Mouse (Mus musculus): ENCODE measurements around the gene Olfr64. TPM values are rescaled to one million over a fixed set of nuclear protein-coding genes. Genes with fewer than 3 reads are reported as not detected.

Olfr64 gene
- polyA plus RNA-seq, 1 experiment from 2014 or later, result not detected

DNA sequence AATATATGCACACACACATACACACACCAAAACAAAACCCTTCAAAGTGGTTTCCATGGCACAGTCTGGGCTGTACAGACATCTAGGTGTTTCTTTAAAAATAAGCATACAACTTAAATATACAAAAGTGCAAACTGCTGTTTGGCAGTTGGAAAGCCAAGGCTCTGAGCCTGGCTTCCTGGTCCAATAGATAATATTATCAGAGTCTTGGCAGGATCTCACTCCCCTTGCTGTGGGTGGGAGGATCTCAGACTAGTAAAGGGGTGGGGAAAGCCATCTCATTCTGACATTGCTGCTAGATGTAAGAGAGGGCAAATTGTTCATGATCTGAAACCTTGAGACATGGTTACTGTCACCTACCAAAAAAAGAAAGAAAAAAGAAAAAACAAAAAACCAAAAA, 23.6 kb downstream of the Olfr64 start:
- H3K4me3 ChIP-seq, result no peak overlapping the region
- no peak overlapping the region for H3K4me2 ChIP-seq
- no peak overlapping the region for H3K27ac ChIP-seq
- H3K4me1 ChIP-seq (replicated peaks), result peaks cover 3% of the 10 kb centered on the region; the same call in 1 of the 2 replicates
- H3K9ac ChIP-seq, result no peak overlapping the region
- H3K9me3 ChIP-seq (replicated peaks), result no peaks in the 10 kb centered on the region
- H3K36me3 ChIP-seq, result no peaks in the 10 kb centered on the region
- no peaks in the 10 kb centered on the region for H3K27me3 ChIP-seq
- ATAC-seq (replicated peaks; ENCODE audit: insufficient number of reproducible peaks, insufficient read depth, low FRiP score, low read depth), result 0 out of 2 replicates have a peak, but pooled peaks have one; percentile 50

DNA sequence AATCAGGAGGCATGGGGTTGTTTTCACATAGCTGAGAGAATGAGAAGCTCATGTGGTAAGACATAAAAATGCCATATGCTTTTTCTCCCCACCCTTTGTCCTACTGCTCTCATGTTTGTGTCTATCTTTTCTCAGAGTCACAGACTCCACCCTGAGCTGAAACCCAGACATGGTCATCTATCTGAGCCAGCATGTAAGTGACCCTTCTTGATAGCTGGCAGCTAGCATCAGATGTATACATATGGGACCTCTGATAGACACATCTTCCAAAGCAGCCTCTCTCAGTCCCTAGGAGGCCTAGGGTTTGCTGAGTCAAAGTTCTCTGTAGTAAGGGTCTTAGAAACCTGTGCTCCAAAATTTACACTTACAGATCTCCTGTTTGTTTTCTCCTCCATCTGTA, 28.6 kb downstream of the Olfr64 start:
- H3K4me2 ChIP-seq, result no peak overlapping the region
- no peak overlapping the region for H3K9ac ChIP-seq
- H3K36me3 ChIP-seq, result no peaks in the 10 kb centered on the region
- H3K4me1 ChIP-seq (replicated peaks), result peaks cover 3% of the 10 kb centered on the region; the same call in 1 of the 2 replicates
- ATAC-seq (replicated peaks; ENCODE audit: insufficient number of reproducible peaks, insufficient read depth, low FRiP score, low read depth), result no peak
- H3K9me3 ChIP-seq (replicated peaks), result no peaks in the 10 kb centered on the region
- H3K27me3 ChIP-seq, result no peaks in the 10 kb centered on the region
- H3K4me3 ChIP-seq, result no peak overlapping the region
- no peak overlapping the region for H3K27ac ChIP-seq

- Histone ChIP-seq H3K9ac (no peak overlapping the region), H3K27me3 (no peaks in the 10 kb centered on the region), H3K36me3 (no peaks in the 10 kb centered on the region), H3K4me3 (no peak overlapping the region), H3K9me3 (replicated peaks) (no peaks in the 10 kb centered on the region), H3K27ac (no peak overlapping the region), H3K4me2 (no peak overlapping the region), H3K4me1 (replicated peaks) (no peaks in the 10 kb centered on the region)
- WGBS, result 80% methylated on average over 3 of the region's 3 CpGs
- ATAC-seq (replicated peaks; ENCODE audit: insufficient number of reproducible peaks, insufficient read depth, low FRiP score, low read depth), result no peak
Measured at GRCm38 (mm10) chr7:103861531-103861930, 32.8 kb downstream of the Olfr64 start.

DNA sequence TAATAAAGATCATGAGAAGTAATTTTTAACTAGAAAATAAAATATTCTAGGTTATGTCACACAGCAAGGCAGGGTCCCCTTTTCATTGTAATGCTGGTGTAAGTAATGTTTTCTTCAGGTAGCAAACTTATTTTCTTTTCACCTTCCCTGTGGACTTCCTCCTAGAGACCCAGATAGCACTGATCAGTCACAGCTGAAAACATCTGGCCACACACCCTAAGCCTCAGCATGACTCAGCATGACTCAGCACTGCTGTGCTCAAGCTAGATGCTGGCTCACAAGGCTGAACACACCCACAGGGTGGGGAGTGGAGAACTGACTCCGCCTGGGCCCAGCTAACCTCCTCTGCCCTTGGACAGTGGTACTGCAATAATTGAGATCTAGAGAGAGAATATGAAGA, 33.4 kb downstream of the Olfr64 start:
- H3K27me3 ChIP-seq, result no peaks in the 10 kb centered on the region
- no peaks in the 10 kb centered on the region for H3K36me3 ChIP-seq
- H3K4me3 ChIP-seq, result no peak overlapping the region
- no peaks in the 10 kb centered on the region for H3K9me3 ChIP-seq (replicated peaks)
- 31% methylated on average over 1 of the region's 1 CpGs for WGBS
- H3K4me2 ChIP-seq, result no peak overlapping the region
- H3K4me1 ChIP-seq (replicated peaks), result no peaks in the 10 kb centered on the region
- H3K9ac ChIP-seq, result no peak overlapping the region
- H3K27ac ChIP-seq, result no peak overlapping the region
- ATAC-seq (replicated peaks; ENCODE audit: insufficient number of reproducible peaks, insufficient read depth, low FRiP score, low read depth), result peak; percentile 84; the same call in 1 of the 2 replicates

DNA sequence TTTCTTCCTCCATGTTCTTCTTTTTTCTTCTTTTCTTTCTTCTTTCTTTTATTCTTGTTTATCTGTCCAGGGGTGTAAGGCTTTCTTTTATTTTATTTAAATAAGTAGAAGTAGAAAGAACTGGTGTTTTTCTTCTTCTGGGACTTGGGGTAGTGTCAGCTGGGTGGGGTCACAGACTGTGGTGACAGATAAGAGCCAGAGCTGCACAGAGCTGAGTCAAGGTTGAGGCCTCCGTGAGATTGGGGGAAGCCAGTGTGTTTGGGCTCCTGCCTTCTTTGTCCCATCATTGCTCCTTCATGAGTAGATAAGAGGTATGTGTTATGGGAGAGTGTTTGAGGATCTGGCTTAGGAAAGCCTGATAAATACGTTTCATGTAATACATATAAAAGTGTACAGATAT, 35.2 kb downstream of the Olfr64 start:
- Histone ChIP-seq H3K4me1 (replicated peaks) (no peaks in the 10 kb centered on the region), H3K4me3 (no peak overlapping the region), H3K27me3 (no peaks in the 10 kb centered on the region), H3K4me2 (no peak overlapping the region), H3K27ac (no peak overlapping the region), H3K9ac (no peak overlapping the region), H3K36me3 (no peaks in the 10 kb centered on the region), H3K9me3 (replicated peaks) (no peaks in the 10 kb centered on the region)
- ATAC-seq (replicated peaks; ENCODE audit: insufficient number of reproducible peaks, insufficient read depth, low FRiP score, low read depth), result no peak; the same call in 1 of the 2 replicates
- WGBS, result 14% methylated on average over 2 of the region's 2 CpGs

DNA sequence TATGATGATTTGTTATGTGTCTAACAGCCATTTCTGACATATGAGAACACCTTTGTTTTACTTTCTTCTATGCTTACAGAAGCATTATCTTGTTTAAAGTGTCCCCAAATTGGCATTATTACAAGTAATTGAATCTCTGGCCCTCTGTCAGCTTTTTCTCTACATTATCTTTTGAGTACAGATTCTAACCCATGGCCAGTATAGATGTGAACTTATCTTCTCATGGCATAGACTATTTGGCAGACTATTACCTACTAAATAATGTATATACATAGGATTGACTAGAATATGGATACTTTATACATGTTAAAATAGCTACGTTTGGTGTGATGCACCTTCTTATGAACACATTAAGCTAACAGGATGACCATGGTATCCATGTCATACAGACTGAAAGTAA, 39.6 kb downstream of the Olfr64 start:
- Histone ChIP-seq H3K9me3 (replicated peaks) (no peaks in the 10 kb centered on the region), H3K4me3 (no peak overlapping the region), H3K27ac (no peak overlapping the region), H3K4me2 (no peak overlapping the region), H3K4me1 (replicated peaks) (no peaks in the 10 kb centered on the region), H3K9ac (no peak overlapping the region), H3K27me3 (no peaks in the 10 kb centered on the region), H3K36me3 (no peaks in the 10 kb centered on the region)
- 51% methylated on average over 1 of the region's 1 CpGs for WGBS
- no peak for ATAC-seq (replicated peaks; ENCODE audit: insufficient number of reproducible peaks, insufficient read depth, low FRiP score, low read depth)

DNA sequence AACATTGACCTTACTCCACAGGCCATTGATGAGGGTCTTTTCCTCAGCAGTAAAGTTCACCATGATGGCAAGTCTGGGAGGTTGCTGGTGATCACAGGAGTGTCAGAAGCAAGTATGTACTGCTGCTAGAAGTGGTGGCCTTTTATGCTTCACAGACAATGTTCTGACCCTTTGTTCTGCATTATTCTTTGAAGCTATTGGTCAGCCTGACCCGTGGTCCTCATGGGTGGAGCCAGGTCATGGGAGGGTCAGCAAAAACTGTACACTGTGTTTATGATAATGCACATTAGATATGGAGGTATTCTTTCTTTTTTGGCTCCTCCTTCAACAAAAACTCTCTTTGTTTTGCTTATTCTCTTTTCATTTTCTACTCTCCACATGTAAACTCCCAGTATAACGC, 41.2 kb downstream of the Olfr64 start, which contains the start of gene Hbb-y:
Gene Hbb-y, minus strand, starts transcription at position 127 of the 400 bp plus-strand sequence.
- no peak for ATAC-seq (replicated peaks; ENCODE audit: insufficient number of reproducible peaks, insufficient read depth, low FRiP score, low read depth)
- Histone ChIP-seq H3K9me3 (replicated peaks) (no peaks in the 10 kb centered on the region), H3K27me3 (no peaks in the 10 kb centered on the region), H3K9ac (no peak within 1 kb of the TSS), H3K36me3 (no peaks in the 10 kb centered on the region), H3K4me1 (replicated peaks) (no peaks in the 10 kb centered on the region), H3K4me2 (no peak within 1 kb of the TSS), H3K4me3 (no peak within 1 kb of the TSS), H3K27ac (no peak within 1 kb of the TSS)
- WGBS, result 57% methylated on average over 2 of the region's 2 CpGs

DNA sequence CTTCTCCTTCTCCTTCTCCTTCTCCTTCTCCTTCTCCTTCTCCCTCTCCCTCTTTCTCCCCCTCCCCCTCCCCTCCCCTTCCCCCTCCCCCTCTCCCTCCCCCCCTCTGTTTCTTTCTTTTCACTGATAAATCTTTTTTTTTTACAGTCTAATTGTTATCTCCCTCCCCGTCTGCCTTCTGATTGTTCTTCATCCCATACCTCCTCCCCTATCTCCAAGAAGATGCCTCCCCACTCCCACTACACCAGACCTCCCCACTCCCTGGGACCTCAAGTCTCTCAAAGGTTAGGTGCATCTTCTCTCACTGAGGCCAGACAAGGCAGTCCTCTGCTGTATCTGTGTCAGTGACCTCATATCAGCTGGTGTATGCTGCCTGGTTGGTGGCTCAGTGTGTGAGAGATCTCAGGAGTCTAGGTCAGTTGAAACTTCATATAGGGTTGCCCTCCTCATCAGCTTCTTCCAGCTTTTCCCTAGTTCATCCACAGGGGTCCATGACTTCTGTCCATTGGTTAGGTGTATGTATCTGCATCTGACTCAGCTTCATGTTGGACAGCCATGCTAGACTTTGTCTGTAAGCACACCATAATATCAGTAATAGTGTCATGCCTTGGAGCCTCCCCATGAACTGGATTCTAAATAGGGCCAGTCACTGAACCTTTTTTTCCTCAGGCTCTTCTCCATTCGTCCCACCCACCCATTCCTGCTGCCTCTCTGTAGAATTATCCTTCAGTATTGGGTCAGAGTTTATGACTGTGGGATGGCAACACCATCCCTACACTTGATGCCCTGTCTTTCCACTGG, 49.6 kb downstream of the Olfr64 start:
- ATAC-seq (replicated peaks; ENCODE audit: insufficient number of reproducible peaks, insufficient read depth, low FRiP score, low read depth), result no peak
- no peak overlapping the region for H3K4me3 ChIP-seq
- no peak overlapping the region for H3K9ac ChIP-seq
- H3K27ac ChIP-seq, result no peak overlapping the region
- no peaks in the 10 kb centered on the region for H3K4me1 ChIP-seq (replicated peaks)
- no peaks in the 10 kb centered on the region for H3K9me3 ChIP-seq (replicated peaks)
- no peaks in the 10 kb centered on the region for H3K27me3 ChIP-seq
- H3K36me3 ChIP-seq, result no peaks in the 10 kb centered on the region
- 37% methylated on average over 1 of the region's 2 CpGs for WGBS
- no peak overlapping the region for H3K4me2 ChIP-seq

- 54% methylated on average over 2 of the region's 2 CpGs for WGBS
- Histone ChIP-seq H3K4me3 (no peak within 1 kb of the TSS), H3K9ac (no peak within 1 kb of the TSS), H3K27me3 (no peaks in the 10 kb centered on the region), H3K36me3 (no peaks in the 10 kb centered on the region), H3K9me3 (replicated peaks) (no peaks in the 10 kb centered on the region), H3K27ac (no peak within 1 kb of the TSS), H3K4me1 (replicated peaks) (no peaks in the 10 kb centered on the region), H3K4me2 (no peak within 1 kb of the TSS)
- no peak for ATAC-seq (replicated peaks; ENCODE audit: insufficient number of reproducible peaks, insufficient read depth, low FRiP score, low read depth)
Measured at GRCm38 (mm10) chr7:103843034-103843433, 51.3 kb downstream of the Olfr64 start, which contains the start of gene Hbb-bh1. Hbb-bh1 (minus strand) TSS chr7:103843164.

DNA sequence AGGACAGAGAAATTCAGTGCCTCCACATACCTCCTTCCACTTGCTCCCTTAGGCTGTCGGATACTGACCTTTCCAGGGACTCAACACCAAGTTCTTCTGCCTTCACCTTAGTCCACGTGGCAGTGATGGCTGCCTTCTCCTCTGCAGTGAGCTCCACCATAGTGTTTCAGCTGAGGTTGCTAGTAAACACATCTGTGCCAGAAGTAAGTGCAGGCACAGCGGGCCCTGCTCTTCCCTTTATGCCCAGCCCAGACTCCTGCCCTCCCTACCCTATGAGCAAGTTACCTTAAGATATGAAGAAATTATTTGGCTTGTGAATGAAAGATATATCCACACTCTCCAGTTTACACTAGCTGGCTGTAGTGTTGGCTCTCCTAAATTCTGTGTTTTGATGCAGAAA, 54.0 kb downstream of the Olfr64 start, which contains the start of gene Hbb-bh2:
Gene Hbb-bh2, minus strand, starts transcription at position 253 of the 400 bp plus-strand sequence.
- no peak within 1 kb of the TSS for H3K4me3 ChIP-seq
- no peak within 1 kb of the TSS for H3K27ac ChIP-seq
- H3K4me2 ChIP-seq, result no peak within 1 kb of the TSS
- no peak within 1 kb of the TSS for H3K9ac ChIP-seq
- WGBS, result 73% methylated on average over 3 of the region's 3 CpGs
- no peak for ATAC-seq (replicated peaks; ENCODE audit: insufficient number of reproducible peaks, insufficient read depth, low FRiP score, low read depth)
- no peaks in the 10 kb centered on the region for H3K36me3 ChIP-seq
- H3K27me3 ChIP-seq, result no peaks in the 10 kb centered on the region
- H3K9me3 ChIP-seq (replicated peaks), result no peaks in the 10 kb centered on the region
- no peaks in the 10 kb centered on the region for H3K4me1 ChIP-seq (replicated peaks)

Data from heart, embryonic 15.5 days (tissue).